Mouse (Mus musculus): ENCODE data around the gene Dock3.

DNA sequence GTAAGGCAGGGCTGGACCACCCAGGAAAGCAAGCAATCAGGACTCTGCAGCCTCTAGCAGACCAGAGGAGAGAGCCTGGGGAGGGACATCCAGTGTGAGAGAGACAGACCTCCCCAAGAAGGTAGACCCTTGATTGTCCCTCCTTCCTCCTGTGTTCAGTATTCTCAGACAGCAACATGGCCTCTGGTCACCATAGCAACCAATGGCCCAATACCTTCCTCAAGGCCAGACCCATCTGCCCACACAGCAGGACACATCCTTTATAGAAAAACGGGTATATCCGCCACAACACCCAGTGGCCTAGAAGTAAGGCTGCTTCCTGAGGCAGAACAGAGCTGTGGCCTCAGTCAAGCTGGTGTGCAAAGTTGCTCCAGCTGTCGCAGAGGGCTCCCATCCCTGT, 23.9 kb upstream of the Dock3 start:
- no peak for TF ChIP-seq POLR2A (IDR thresholded peaks at IDR 0.05; ENCODE audit: borderline replicate concordance, extremely low read depth, insufficient read depth, insufficient read length, poor library complexity, severe bottlenecking)
- TF ChIP-seq CTCF (IDR thresholded peaks at IDR 0.05; ENCODE audit: borderline replicate concordance, extremely low read depth, insufficient read depth, insufficient read length) = no peak

Data from brain, embryonic 14.5 days (tissue).